Mouse (Mus musculus) hindbrain, postnatal 0 days (tissue): ENCODE results near the gene Mrap2. TPM values are rescaled to one million over a fixed set of nuclear protein-coding genes. Genes with fewer than 3 reads are reported as not detected.

Experiments used
- ATAC-seq: fragments of 200-750 bp; cut with Nextera tagmentation; 2 replicates; pipeline ENCODE4 v1.8.0; 2017; ENCODE audit warnings: mild to moderate bottlenecking, moderate TSS enrichment, moderate library complexity
- DNase-seq: peaks from one replicate; pipeline ENCODE4 v3.0.0-alpha.2; 2015; ENCODE audit warnings: low spot score
- H3K27ac ChIP-seq: fragments of 300-500 bp; sonication (generic); 2 replicates; pipeline ENCODE4 v1.5.1; 2014; ENCODE audit warnings: mild to moderate bottlenecking
- H3K27me3 ChIP-seq: fragments of 300-500 bp; sonication (generic); 2 replicates; pipeline ENCODE4 v1.6.1; 2014; ENCODE audit warnings: low read length, mixed read lengths; ENCODE audit not compliant: insufficient read depth
- H3K36me3 ChIP-seq: fragments of 300-500 bp; sonication (generic); 2 replicates; pipeline ENCODE4 v1.6.1; 2014; ENCODE audit warnings: low read length, mixed read lengths; ENCODE audit not compliant: insufficient read depth
- H3K4me1 ChIP-seq: fragments of 300-500 bp; sonication (generic); 2 replicates; pipeline ENCODE4 v1.6.1; 2014; ENCODE audit warnings: antibody characterized with exemption, low read length, mixed read lengths; ENCODE audit not compliant: insufficient read depth
- H3K4me2 ChIP-seq: fragments of 300-500 bp; sonication (generic); 2 replicates; pipeline ENCODE4 v1.6.1; 2014; ENCODE audit warnings: low read depth, mild to moderate bottlenecking, low read length, moderate library complexity, mixed read lengths
- H3K4me3 ChIP-seq: fragments of 300-500 bp; sonication (generic); 2 replicates; pipeline ENCODE4 v1.5.1; 2014; ENCODE audit warnings: low read length
- H3K9ac ChIP-seq: fragments of 300-500 bp; sonication (generic); replicated peaks from 2 replicates; pipeline ENCODE4 v1.6.1; 2014; ENCODE audit warnings: mild to moderate bottlenecking, low read length, moderate library complexity, mixed read lengths
- H3K9me3 ChIP-seq: fragments of 300-500 bp; sonication (generic); 2 replicates; pipeline ENCODE4 v1.6.1; 2016; ENCODE audit warnings: low read length, mixed read lengths
- CTCF ChIP-seq: IDR thresholded peaks from 2 replicates; pipeline ENCODE4 v1.5.1; 2016; ENCODE audit warnings: antibody characterized with exemption, control low read depth, low read depth
- WGBS: fragments of 180-500 bp; shearing (Covaris S2); extraction: QIAGEN DNeasy Blood & Tissue Kit; methylation state at CpG from one replicate; pipeline ENCODE4 v1.1.7; 2014; 5-methylcytosine and 5-hydroxymethylcytosine counted together
- polyA plus RNA-seq: library from polyadenylated mRNA; unstranded; fragments of >200 nt; fragmentation: Nextera tagmentation; extraction: Ambion mirVana; gene quantifications from 2 replicates; pipeline ENCODE4 v1.2.1, GENCODE M21; 2015
- total RNA-seq: library from RNA; depleted of rRNA; stranded (reverse); fragments of >200 nt; gene quantifications from 2 replicates; pipeline ENCODE4 v1.2.3, GENCODE M21; 2014

Gene Mrap2
- total and polyA plus RNA-seq, 2 experiments from 2014 or later = 4.5 to 5.6 TPM

DNA sequence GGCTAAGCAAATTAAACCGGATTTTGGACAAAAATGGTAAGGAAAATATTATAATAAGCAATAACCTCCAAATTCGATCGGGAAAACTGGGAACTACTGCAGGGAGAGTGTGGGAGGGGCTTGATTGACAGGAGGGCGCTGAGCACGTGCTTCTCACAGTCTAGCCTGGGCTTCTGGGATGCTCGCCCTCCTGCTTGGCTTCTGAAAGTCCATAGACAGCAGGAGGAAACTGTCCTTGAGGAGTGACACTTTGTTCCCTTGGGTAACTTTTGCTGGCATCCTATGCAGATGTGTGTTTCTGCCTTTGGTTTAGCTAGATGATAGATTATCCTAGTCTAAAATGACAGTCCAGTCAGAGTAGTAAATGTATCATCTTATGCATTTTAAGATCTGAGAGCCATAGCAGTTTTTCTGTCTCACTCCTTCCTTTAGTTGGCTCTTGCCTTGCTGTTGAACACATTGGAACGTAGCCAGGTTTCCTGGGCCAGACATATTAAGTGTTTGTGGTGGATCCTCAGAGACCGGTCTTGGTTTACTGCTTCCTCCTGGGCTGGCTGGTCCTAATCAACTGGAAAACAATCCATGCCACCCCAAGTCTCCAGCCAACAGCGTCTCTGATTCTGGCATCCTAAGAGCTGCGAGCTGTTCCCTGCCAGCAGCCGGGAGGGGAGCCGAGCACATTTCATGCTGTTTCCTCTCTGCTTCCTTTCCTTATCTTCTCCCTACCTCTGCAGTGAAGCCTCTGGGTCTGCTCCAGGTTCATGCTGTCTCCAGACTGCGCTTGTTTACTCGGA is 8.1 kb upstream of the Mrap2 start:
- H3K9ac ChIP-seq = no peak overlapping the region
- H3K4me1 ChIP-seq = peaks cover 4% of the 10 kb centered on the region; the same call in 1 of the 2 replicates
- ATAC-seq = peak; percentile 38
- H3K27ac ChIP-seq = peak overlapping the region; percentile 11; the same call in 1 of the 2 replicates
- no peaks in the 10 kb centered on the region for H3K27me3 ChIP-seq
- peak; percentile 78 for DNase-seq
- no peak for TF ChIP-seq CTCF
- H3K9me3 ChIP-seq = no peaks in the 10 kb centered on the region
- 0 out of 2 replicates have a peak overlapping the region, but pooled peaks have one; percentile 3 for H3K4me2 ChIP-seq
- H3K4me3 ChIP-seq = no peak overlapping the region
- 44% methylated on average over 14 of the region's 14 CpGs for WGBS
- H3K36me3 ChIP-seq = no peaks in the 10 kb centered on the region

GRCm38 (mm10) chr9:87143076-87143475 is 1.0 kb upstream of the Mrap2 start:
- H3K9me3 ChIP-seq = no peaks in the 10 kb centered on the region
- H3K27ac ChIP-seq = no peak overlapping the region
- ATAC-seq (no peak), DNase-seq (no peak)
- no peak overlapping the region for H3K9ac ChIP-seq
- H3K36me3 ChIP-seq = no peaks in the 10 kb centered on the region
- peaks cover 5% of the 10 kb centered on the region; the same call in 1 of the 2 replicates for H3K27me3 ChIP-seq
- H3K4me3 ChIP-seq = no peak overlapping the region
- no peak overlapping the region for H3K4me2 ChIP-seq
- H3K4me1 ChIP-seq = peaks cover 7% of the 10 kb centered on the region; the same call in 1 of the 2 replicates
- TF ChIP-seq CTCF = no peak
- WGBS = 86% methylated on average over 3 of the region's 3 CpGs

- DNase-seq (peak; percentile 9), ATAC-seq (peak; percentile 61)
- no peak overlapping the region for H3K27ac ChIP-seq
- no peaks in the 10 kb centered on the region for H3K36me3 ChIP-seq
- H3K9ac ChIP-seq = peak overlapping the region; percentile 48
- peaks cover 5% of the 10 kb centered on the region; the same call in 1 of the 2 replicates for H3K27me3 ChIP-seq
- no peaks in the 10 kb centered on the region for H3K9me3 ChIP-seq
- peak; percentile 31 for TF ChIP-seq CTCF
- H3K4me2 ChIP-seq = peak overlapping the region; percentile 79
- H3K4me1 ChIP-seq = peaks cover 7% of the 10 kb centered on the region; the same call in 1 of the 2 replicates
- WGBS = 2% methylated on average over 16 of the region's 19 CpGs
- peak overlapping the region; percentile 43 for H3K4me3 ChIP-seq
Observed at GRCm38 (mm10) chr9:87144532-87144931, 426 bp downstream of the Mrap2 start.

- peak overlapping the region; percentile 43 for H3K4me3 ChIP-seq
- H3K4me2 ChIP-seq = peak overlapping the region; percentile 79
- H3K27me3 ChIP-seq = peaks cover 5% of the 10 kb centered on the region; the same call in 1 of the 2 replicates
- TF ChIP-seq CTCF = no peak
- H3K27ac ChIP-seq = no peak overlapping the region
- peak overlapping the region; percentile 48; the same call in 1 of the 2 replicates for H3K9ac ChIP-seq
- 4% methylated on average over 15 of the region's 15 CpGs for WGBS
- peaks cover 7% of the 10 kb centered on the region; the same call in 1 of the 2 replicates for H3K4me1 ChIP-seq
- no peaks in the 10 kb centered on the region for H3K36me3 ChIP-seq
- DNase-seq = peak; percentile 15
- 0 out of 2 replicates have a peak, but pooled peaks have one; percentile 43 for ATAC-seq
- no peaks in the 10 kb centered on the region for H3K9me3 ChIP-seq
Observed at GRCm38 (mm10) chr9:87145180-87145579, 1.1 kb downstream of the Mrap2 start.

- Histone ChIP-seq H3K4me1 (peaks cover 7% of the 10 kb centered on the region; the same call in 1 of the 2 replicates), H3K27ac (no peak overlapping the region), H3K4me3 (peak overlapping the region; percentile 43; the same call in 1 of the 2 replicates), H3K4me2 (peak overlapping the region; percentile 79), H3K27me3 (peaks cover 5% of the 10 kb centered on the region; the same call in 1 of the 2 replicates), H3K36me3 (no peaks in the 10 kb centered on the region), H3K9me3 (no peaks in the 10 kb centered on the region), H3K9ac (no peak overlapping the region)
- 33% methylated on average over 11 of the region's 11 CpGs for WGBS
- DNase-seq (no peak), ATAC-seq (no peak)
- no peak for TF ChIP-seq CTCF
Observed at GRCm38 (mm10) chr9:87145671-87146070, 1.6 kb downstream of the Mrap2 start.

DNA sequence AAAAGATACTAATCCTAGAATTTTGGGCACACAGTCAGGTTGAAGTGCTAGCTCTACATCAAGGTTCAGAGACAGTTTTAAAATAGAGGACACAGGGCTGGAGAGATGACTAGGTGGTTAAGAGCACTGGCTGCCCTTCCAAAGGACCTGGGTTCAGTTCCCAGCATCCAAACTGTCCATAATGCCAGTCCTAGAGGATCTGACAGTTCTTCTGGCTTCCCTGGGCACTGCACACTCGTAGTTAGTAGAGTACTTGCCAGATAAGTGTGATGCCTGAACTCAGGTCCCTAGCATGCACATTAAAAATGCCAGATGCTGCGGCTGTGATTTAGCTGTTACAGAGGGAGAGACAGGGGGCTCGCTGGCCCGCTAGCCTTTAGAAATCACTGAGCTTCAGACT is 2.3 kb downstream of the Mrap2 start:
- Histone ChIP-seq H3K27me3 (peaks cover 5% of the 10 kb centered on the region; the same call in 1 of the 2 replicates), H3K4me3 (no peak overlapping the region), H3K9me3 (no peaks in the 10 kb centered on the region), H3K27ac (no peak overlapping the region), H3K4me1 (peaks cover 7% of the 10 kb centered on the region; the same call in 1 of the 2 replicates), H3K9ac (no peak overlapping the region), H3K36me3 (no peaks in the 10 kb centered on the region), H3K4me2 (no peak overlapping the region)
- ATAC-seq (no peak), DNase-seq (no peak)
- TF ChIP-seq CTCF = no peak
- WGBS = 87% methylated on average over 4 of the region's 4 CpGs
